Mouse (Mus musculus): ENCODE measurements at regions not wholly inside any gene's neighbourhood (a gene's known extent, or its start where the extent isn't known, plus 50 kb on each side); places are given as distances from the start of the nearest gene placed in this dataset.

DNA sequence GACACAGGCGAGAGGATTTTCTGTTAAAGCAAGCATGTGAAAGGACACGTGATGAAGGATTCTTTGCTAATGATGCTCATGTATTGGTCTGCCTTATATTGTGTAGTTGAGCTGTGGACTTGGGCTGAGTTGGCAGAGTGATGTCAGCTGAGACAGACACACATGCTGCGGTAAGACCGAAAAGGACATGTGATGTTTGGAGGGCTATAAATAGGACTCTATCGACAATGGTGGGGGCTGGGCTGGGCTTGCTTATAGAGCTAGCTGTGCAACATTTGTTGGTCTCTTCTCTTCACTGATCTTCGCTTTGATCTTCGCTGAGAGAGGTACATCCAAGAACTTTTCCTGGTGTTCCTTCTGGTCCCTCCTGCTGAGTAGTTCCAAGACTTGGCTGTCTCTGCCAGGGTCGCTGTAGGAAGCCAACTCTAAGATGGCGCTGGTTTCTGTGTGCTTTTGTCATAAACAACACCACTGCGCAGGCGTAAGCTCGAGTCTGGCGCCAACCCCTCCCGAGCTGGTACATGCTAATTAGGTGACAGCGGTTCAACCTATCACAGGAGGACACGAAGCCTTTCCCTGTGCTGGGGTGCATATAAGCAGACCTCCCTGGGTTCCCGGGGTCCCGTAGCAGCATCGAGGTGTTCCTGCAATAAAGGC, 145.8 kb upstream of the Tut7 start:
- TF ChIP-seq POLR2A (IDR thresholded peaks at IDR 0.05; ENCODE audit: extremely low read depth, insufficient read depth, low read length) (no peak), CTCF (IDR thresholded peaks at IDR 0.05; ENCODE audit: extremely low read depth, insufficient read depth, low read length) (no peak)

Measured in cortical plate, adult 2 months (tissue).